Mouse (Mus musculus) limb, embryonic 10.5 days (tissue): ENCODE measurements around the gene Bub1b. TPM values are rescaled to one million over a fixed set of nuclear protein-coding genes. Genes with fewer than 3 reads are reported as not detected.
A peak's percentile ranks its signal among the peaks of the same experiment; 100 is the strongest.

ENCODE experiments used
- DNase-seq: peaks from one replicate; pipeline ENCODE4 v3.0.0-alpha.2; 2017; ENCODE audit warnings: low spot score
- H3K27ac ChIP-seq: fragments of 300-500 bp; sonication (generic); 2 replicates; pipeline ENCODE4 v1.5.1; 2016; ENCODE audit warnings: mild to moderate bottlenecking
- H3K27me3 ChIP-seq: fragments of 300-500 bp; sonication (generic); 2 replicates; pipeline ENCODE4 v1.6.1; 2016; ENCODE audit warnings: low read depth, mild to moderate bottlenecking; ENCODE audit not compliant: poor library complexity, severe bottlenecking
- H3K36me3 ChIP-seq: fragments of 300-500 bp; sonication (generic); 2 replicates; pipeline ENCODE4 v1.6.1; 2016; ENCODE audit warnings: mild to moderate bottlenecking, moderate library complexity
- H3K4me1 ChIP-seq: fragments of 300-500 bp; sonication (generic); 2 replicates; pipeline ENCODE4 v1.6.1; 2016
- H3K4me3 ChIP-seq: fragments of 300-500 bp; sonication (generic); 2 replicates; pipeline ENCODE4 v1.5.1; 2016; ENCODE audit warnings: mild to moderate bottlenecking, moderate library complexity
- H3K9me3 ChIP-seq: fragments of 300-500 bp; sonication (generic); replicated peaks from 2 replicates; pipeline ENCODE4 v1.6.1; 2016; ENCODE audit warnings: mild to moderate bottlenecking
- WGBS: fragments of 180-500 bp; shearing (Covaris S2); methylation state at CpG from one replicate; pipeline ENCODE4 v1.1.7; 2016; 5-methylcytosine and 5-hydroxymethylcytosine counted together
- polyA plus RNA-seq: library from polyadenylated mRNA; unstranded; fragments of >200 nt; fragmentation: Nextera tagmentation; extraction: Ambion mirVana; gene quantifications from 2 replicates; pipeline ENCODE4 v1.2.1, GENCODE M21; 2016

Gene Bub1b
- polyA plus RNA-seq, 1 experiment from 2014 or later = 168 TPM

DNA sequence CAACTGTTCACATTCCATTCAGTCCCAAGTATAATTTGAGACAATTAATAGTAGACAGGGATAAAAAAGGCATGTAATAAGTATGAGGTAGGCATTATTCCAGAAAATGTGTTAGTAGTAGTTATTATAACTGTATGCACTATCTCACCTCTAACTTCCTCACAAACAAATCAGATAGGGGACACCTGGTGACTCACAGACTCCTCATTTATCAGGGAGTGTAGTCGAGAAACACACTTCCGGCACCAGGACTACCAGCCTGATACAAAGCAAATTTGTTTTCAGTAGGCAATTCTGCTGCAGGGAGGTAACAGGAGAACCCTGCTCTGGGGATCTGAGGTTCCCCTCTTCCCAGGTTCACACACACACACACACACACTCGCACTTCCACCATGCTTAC, 24.9 kb upstream of the Bub1b start:
- no peaks in the 10 kb centered on the region for H3K4me1 ChIP-seq
- 89% methylated on average over 3 of the region's 3 CpGs for WGBS
- no peak overlapping the region for H3K27ac ChIP-seq

DNA sequence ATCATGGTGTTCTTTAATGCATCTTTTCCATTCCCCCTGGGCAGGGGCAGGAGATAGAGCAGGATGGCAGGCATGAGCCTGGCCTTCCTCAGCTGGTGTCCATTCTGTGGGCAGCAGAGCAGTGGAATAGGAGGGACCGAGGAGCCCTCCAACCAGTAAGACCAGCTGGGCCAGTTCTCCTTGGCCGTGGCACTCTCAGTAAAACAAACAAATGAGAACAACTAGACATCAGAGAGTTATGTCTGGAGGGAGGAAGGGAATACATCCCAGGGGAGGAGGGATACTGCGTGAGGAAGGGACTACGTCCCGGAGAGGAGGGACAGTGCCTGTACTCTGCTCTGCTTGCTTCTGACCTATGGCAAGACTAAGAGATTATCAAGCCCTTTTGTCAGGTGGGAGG, 12.0 kb upstream of the Bub1b start:
- Histone ChIP-seq H3K4me1 (no peaks in the 10 kb centered on the region), H3K4me3 (no peak overlapping the region), H3K27me3 (no peaks in the 10 kb centered on the region), H3K36me3 (no peaks in the 10 kb centered on the region), H3K9me3 (no peaks in the 10 kb centered on the region), H3K27ac (no peak overlapping the region)
- 75% methylated on average over 5 of the region's 5 CpGs for WGBS
- DNase-seq = no peak

More for the DNA sequence above, 24.9 kb upstream of the Bub1b start:
- Histone ChIP-seq H3K27me3 (no peaks in the 10 kb centered on the region), H3K36me3 (no peaks in the 10 kb centered on the region), H3K4me3 (no peak overlapping the region), H3K9me3 (no peaks in the 10 kb centered on the region)
- no peak for DNase-seq

DNA sequence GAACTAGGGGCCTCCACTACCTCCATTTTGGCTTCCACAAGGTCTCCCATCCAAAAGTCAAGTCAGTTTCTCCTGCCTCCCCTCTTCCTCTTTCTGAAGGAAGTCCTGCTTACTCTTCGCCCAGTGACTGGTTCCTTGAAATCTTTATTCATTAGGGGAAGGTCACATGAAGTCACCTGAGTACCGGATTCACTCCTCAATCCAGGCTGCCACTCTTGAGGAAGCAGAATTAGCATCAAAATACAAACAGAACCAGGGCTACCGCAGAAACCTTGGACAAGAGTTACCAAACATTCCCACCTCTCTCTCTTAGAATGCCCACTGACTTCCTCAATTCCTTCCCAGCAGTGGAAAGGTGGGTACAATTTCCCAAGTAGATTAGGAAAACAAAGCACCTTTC, 10.3 kb upstream of the Bub1b start:
- H3K4me3 ChIP-seq = no peak overlapping the region
- no peak for DNase-seq
- no peaks in the 10 kb centered on the region for H3K36me3 ChIP-seq
- H3K27me3 ChIP-seq = no peaks in the 10 kb centered on the region
- H3K4me1 ChIP-seq = no peaks in the 10 kb centered on the region
- 65% methylated on average over 3 of the region's 3 CpGs for WGBS
- no peaks in the 10 kb centered on the region for H3K9me3 ChIP-seq
- no peak overlapping the region for H3K27ac ChIP-seq

GRCm38 (mm10) chr2:118591083-118591482, 6.9 kb upstream of the Bub1b start:
- WGBS = 89% methylated on average over 4 of the region's 4 CpGs
- Histone ChIP-seq H3K27ac (no peak overlapping the region), H3K27me3 (no peaks in the 10 kb centered on the region), H3K36me3 (no peaks in the 10 kb centered on the region), H3K9me3 (no peaks in the 10 kb centered on the region), H3K4me1 (no peaks in the 10 kb centered on the region), H3K4me3 (no peak overlapping the region)
- DNase-seq = no peak

GRCm38 (mm10) chr2:118599087-118599486, 1.1 kb downstream of the Bub1b start:
- no peak for DNase-seq
- H3K27me3 ChIP-seq = no peaks in the 10 kb centered on the region
- peak overlapping the region; percentile 89 for H3K27ac ChIP-seq
- H3K36me3 ChIP-seq = peaks cover 44% of the 10 kb centered on the region
- no peaks in the 10 kb centered on the region for H3K9me3 ChIP-seq
- peaks cover 16% of the 10 kb centered on the region for H3K4me1 ChIP-seq
- peak overlapping the region; percentile 92 for H3K4me3 ChIP-seq
- 56% methylated on average over 5 of the region's 5 CpGs for WGBS

- H3K27me3 ChIP-seq = no peaks in the 10 kb centered on the region
- no peak overlapping the region for H3K27ac ChIP-seq
- H3K4me3 ChIP-seq = no peak overlapping the region
- no peak for DNase-seq
- WGBS = 95% methylated on average over 18 of the region's 18 CpGs
- 0 out of 2 replicates have a peak, but pooled peaks cover 2% of the 10 kb centered on the region for H3K9me3 ChIP-seq
- H3K36me3 ChIP-seq = peaks cover 70% of the 10 kb centered on the region
- peaks cover 16% of the 10 kb centered on the region for H3K4me1 ChIP-seq
Measured at GRCm38 (mm10) chr2:118601599-118602263, 3.7 kb downstream of the Bub1b start.

DNA sequence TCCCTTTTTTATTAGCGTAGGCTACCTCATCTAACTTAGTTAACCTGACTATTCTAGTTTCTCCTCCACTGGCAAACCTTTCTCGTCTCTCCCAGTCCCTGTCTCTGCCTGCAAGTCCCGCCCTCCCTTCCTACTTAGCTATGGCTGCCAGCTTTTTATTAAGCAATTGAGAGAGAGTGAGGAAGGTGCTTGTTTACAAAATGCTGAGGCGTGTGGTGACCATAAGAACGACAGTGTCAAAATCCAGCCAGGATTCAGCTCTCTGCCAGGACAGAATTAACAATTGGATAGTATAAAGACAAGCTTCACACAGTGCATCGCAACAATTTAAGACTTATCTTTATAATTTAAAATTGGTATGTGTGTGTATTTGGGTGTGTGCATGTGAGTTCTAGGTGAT, 6.1 kb downstream of the Bub1b start:
- WGBS = 91% methylated on average over 6 of the region's 6 CpGs
- Histone ChIP-seq H3K27ac (no peak overlapping the region), H3K4me1 (peaks cover 13% of the 10 kb centered on the region), H3K9me3 (0 out of 2 replicates have a peak, but pooled peaks cover 2% of the 10 kb centered on the region), H3K4me3 (no peak overlapping the region), H3K27me3 (no peaks in the 10 kb centered on the region), H3K36me3 (peaks cover 94% of the 10 kb centered on the region)
- DNase-seq = no peak

DNA sequence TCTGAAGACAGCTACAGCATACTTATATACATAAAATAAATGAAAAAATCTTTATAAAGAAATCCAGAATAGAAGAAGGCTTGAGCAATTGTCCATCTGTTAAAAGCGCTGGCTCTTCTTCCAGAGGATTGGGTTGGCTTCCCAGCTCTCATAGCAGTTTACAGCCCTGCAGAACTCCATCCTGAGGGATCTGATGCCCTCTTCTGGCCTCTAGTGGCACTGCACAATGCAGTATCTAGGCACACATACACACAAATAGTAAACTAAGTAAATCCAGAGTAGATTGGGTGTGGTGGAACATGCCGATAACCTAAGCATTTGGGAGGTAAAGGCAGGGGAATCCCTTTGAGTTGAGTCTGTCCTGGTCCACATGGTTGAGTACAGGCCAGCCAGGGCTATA, 8.0 kb downstream of the Bub1b start:
- Histone ChIP-seq H3K4me1 (no peaks in the 10 kb centered on the region), H3K4me3 (no peak overlapping the region), H3K36me3 (peaks cover 99% of the 10 kb centered on the region), H3K27ac (no peak overlapping the region), H3K27me3 (no peaks in the 10 kb centered on the region), H3K9me3 (0 out of 2 replicates have a peak, but pooled peaks cover 2% of the 10 kb centered on the region)
- peak; percentile 56 for DNase-seq
- WGBS = 80% methylated on average over 2 of the region's 2 CpGs

GRCm38 (mm10) chr2:118606976-118607375, 9.0 kb downstream of the Bub1b start:
- DNase-seq = no peak
- Histone ChIP-seq H3K9me3 (0 out of 2 replicates have a peak, but pooled peaks cover 2% of the 10 kb centered on the region), H3K27me3 (no peaks in the 10 kb centered on the region), H3K36me3 (peaks cover 99% of the 10 kb centered on the region), H3K4me3 (no peak overlapping the region), H3K4me1 (no peaks in the 10 kb centered on the region), H3K27ac (no peak overlapping the region)
- WGBS = 86% methylated on average over 5 of the region's 5 CpGs

- H3K27ac ChIP-seq = no peak overlapping the region
- H3K27me3 ChIP-seq = no peaks in the 10 kb centered on the region
- WGBS = 85% methylated on average over 5 of the region's 5 CpGs
- H3K36me3 ChIP-seq = peaks cover 100% of the 10 kb centered on the region
- H3K9me3 ChIP-seq = no peaks in the 10 kb centered on the region
- no peaks in the 10 kb centered on the region for H3K4me1 ChIP-seq
- no peak for DNase-seq
- no peak overlapping the region for H3K4me3 ChIP-seq
Measured at GRCm38 (mm10) chr2:118618013-118618412, 20.0 kb downstream of the Bub1b start.

- H3K36me3 ChIP-seq = peaks cover 98% of the 10 kb centered on the region
- 85% methylated on average over 2 of the region's 2 CpGs for WGBS
Measured at GRCm38 (mm10) chr2:118620101-118620500, 22.1 kb downstream of the Bub1b start.

GRCm38 (mm10) chr2:118620608-118621007, 22.6 kb downstream of the Bub1b start:
- Histone ChIP-seq H3K27me3 (no peaks in the 10 kb centered on the region), H3K27ac (no peak overlapping the region), H3K4me1 (no peaks in the 10 kb centered on the region), H3K4me3 (no peak overlapping the region), H3K36me3 (peaks cover 98% of the 10 kb centered on the region), H3K9me3 (no peaks in the 10 kb centered on the region)
- DNase-seq = no peak
- 91% methylated on average over 8 of the region's 8 CpGs for WGBS

More at GRCm38 (mm10) chr2:118620101-118620500, 22.1 kb downstream of the Bub1b start:
- Histone ChIP-seq H3K9me3 (no peaks in the 10 kb centered on the region), H3K27me3 (no peaks in the 10 kb centered on the region), H3K27ac (no peak overlapping the region), H3K4me1 (no peaks in the 10 kb centered on the region), H3K4me3 (no peak overlapping the region)
- DNase-seq = no peak

- Histone ChIP-seq H3K9me3 (no peaks in the 10 kb centered on the region), H3K36me3 (peaks cover 98% of the 10 kb centered on the region), H3K4me1 (no peaks in the 10 kb centered on the region), H3K4me3 (no peak overlapping the region), H3K27me3 (no peaks in the 10 kb centered on the region), H3K27ac (no peak overlapping the region)
- no peak for DNase-seq
- 96% methylated on average over 6 of the region's 6 CpGs for WGBS
Measured at GRCm38 (mm10) chr2:118629276-118629675, 31.3 kb downstream of the Bub1b start.

- Histone ChIP-seq H3K4me1 (no peaks in the 10 kb centered on the region), H3K36me3 (peaks cover 98% of the 10 kb centered on the region), H3K4me3 (no peak overlapping the region), H3K9me3 (no peaks in the 10 kb centered on the region), H3K27ac (no peak overlapping the region), H3K27me3 (no peaks in the 10 kb centered on the region)
- DNase-seq = no peak
- WGBS = 84% methylated on average over 5 of the region's 5 CpGs
Measured at GRCm38 (mm10) chr2:118633441-118633840, 35.4 kb downstream of the Bub1b start.
